Mouse (Mus musculus) yolk sac, embryonic 10.5 days (tissue): ENCODE data around the gene Rem1.

Experiments
- DNase-seq: peaks from one replicate; pipeline ENCODE4 v3.0.0-alpha.2; 2017; ENCODE audit warnings: low spot score

Gene Rem1

DNA sequence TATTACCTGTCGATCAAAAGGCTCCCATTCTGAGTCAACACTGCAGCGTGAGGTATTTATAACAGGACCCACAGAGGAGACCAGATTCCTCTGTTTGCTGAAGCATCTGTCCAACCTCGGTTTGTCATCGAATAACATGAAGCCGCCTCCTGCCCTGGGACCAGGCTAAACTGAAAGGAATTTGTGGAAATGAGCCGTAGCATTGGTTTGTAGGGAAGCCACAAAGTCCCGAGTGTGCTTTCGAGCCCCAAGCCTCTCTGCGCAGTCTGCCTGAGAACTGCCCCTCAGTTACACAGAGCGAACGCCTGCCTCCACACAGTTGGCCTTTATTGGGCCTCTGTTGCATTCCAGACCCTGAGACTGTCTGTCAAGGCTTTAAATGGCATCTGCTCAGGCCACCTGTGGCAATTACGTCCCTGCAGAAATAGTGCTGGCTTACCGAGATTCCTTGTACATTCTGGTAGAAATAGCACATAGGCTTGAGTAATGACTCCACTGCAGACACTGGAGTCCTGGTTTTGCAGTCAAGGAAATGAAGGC, 48.6 kb downstream of the Rem1 start:
- DNase-seq: no peak

DNA sequence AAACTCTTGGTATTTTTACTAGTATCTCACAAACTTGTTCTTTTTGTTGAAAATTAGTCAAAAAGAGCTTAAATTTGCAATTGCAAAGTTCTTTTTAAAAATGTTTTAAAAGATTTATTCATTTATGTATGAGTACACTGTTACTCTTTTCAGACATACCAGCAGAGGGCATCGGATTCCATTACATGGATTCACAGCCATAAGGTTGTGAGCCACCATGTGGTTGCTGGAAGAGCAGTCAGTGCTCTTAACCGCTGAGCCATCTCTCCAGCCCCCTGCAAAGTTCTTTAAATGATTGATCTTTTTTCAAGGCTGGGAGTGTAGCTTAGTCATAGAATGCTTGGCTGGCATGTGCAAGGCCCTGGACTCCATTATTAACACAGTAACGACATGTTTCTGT, 51.6 kb downstream of the Rem1 start:
- DNase-seq: no peak

DNA sequence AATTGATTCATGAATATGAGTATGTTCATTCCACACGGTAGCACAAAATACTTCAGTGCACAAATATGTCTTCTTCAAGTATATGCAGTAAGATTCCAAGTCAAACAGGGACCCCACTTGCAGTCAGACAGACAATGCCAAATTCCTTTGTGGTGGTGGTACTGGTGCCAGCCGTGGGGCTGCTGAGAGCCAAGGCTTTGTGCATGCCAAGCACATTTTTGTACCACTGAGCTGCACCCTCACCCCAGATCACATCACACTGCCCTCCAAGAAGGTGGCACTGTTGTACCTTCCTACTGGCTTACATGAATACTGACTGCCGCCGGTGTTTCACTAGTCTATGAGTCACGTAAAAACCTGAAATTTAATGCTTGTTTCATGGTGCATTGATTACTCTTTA, 52.2 kb downstream of the Rem1 start:
- DNase-seq: no peak

DNA sequence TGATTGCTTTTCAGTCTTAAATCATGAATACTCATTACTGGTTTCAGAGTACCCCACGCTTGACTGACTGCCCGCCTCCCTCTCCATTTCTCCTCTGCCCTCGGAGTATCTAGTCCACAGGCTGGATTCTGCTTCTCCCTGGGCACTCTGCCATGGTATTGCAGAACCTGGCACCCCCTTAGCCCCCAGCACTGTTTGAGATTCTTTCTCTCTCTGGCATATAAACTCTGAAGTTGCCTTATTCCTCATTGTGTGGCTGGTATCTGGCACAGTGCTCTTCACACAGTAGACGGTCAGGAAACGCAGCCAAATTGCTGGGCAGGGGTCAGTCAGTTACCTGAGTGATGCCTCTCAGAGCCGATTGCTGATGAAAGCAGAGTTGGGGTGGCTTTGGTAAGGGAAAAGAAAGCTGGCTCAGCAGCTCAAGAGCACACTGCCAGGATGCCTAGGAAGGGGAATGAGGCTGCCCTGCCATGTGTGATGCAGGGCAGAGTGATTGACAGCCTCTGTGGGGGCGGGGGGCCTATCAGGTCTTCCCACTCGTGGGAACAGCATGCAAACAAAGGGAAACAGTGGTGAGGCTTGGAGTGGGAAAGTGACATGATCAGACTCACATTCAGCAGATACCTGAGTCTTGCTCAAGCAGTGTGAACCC, 53.1 kb downstream of the Rem1 start:
- no peak for DNase-seq

DNA sequence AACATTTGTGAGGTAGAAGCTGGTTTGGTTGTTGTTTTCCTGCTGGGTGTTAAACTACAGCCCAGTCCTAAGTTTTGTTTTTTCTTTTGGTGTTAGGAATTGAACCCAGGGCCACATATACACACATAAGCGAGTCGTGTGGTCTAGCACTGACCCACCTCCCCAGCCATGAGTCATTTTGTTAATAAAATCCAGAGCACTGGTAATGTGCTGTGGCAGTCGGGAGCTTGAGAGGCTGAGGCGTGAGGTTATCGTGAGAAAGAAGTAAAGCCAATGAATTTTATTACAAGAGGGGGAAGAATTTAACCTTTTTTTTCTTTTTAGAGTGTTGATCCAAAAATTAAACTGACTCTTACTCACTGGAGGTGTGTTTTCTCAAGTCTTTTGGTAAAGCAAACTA, 56.3 kb downstream of the Rem1 start:
- DNase-seq: no peak
